Mouse (Mus musculus) kidney, embryonic 14.5 days (tissue): ENCODE measurements at regions not wholly inside any gene's neighbourhood (a gene's known extent, or its start where the extent isn't known, plus 50 kb on each side); places are given as distances from the start of the nearest gene placed in this dataset.
"Not testable (repeated sequence)": the region's sequence is repeated elsewhere in the genome, so short reads cannot be mapped to it uniquely, and the experiment has no call there.

Experiments used
- ATAC-seq: fragments of 200-750 bp; cut with Nextera tagmentation; 2 replicates; pipeline ENCODE4 v1.8.0; 2017; ENCODE audit warnings: moderate number of reproducible peaks, mild to moderate bottlenecking, moderate TSS enrichment, moderate library complexity; ENCODE audit not compliant: low FRiP score, low TSS enrichment
- H3K27ac ChIP-seq: fragments of 300-500 bp; sonication (generic); 2 replicates; pipeline ENCODE4 v1.5.1; 2014; ENCODE audit warnings: low read depth, mild to moderate bottlenecking, low read length, moderate library complexity, mixed read lengths
- H3K27me3 ChIP-seq: fragments of 300-500 bp; sonication (generic); 2 replicates; pipeline ENCODE4 v1.6.1; 2014; ENCODE audit warnings: mild to moderate bottlenecking, low read length; ENCODE audit not compliant: control insufficient read depth, insufficient read depth
- H3K36me3 ChIP-seq: fragments of 300-500 bp; sonication (generic); 2 replicates; pipeline ENCODE4 v1.6.1; 2014; ENCODE audit warnings: low read length, mixed read lengths; ENCODE audit not compliant: control insufficient read depth, insufficient read depth
- H3K4me1 ChIP-seq: fragments of 300-500 bp; sonication (generic); 2 replicates; pipeline ENCODE4 v1.6.1; 2014; ENCODE audit warnings: low read length, mixed read lengths; ENCODE audit not compliant: control insufficient read depth, insufficient read depth
- H3K4me2 ChIP-seq: fragments of 300-500 bp; sonication (generic); replicated peaks from 2 replicates; pipeline ENCODE4 v1.6.1; 2014; ENCODE audit warnings: low read depth, mild to moderate bottlenecking, low read length
- H3K4me3 ChIP-seq: fragments of 300-500 bp; sonication (generic); 2 replicates; pipeline ENCODE4 v1.5.1; 2014; ENCODE audit warnings: mild to moderate bottlenecking, low read length
- H3K9ac ChIP-seq: fragments of 300-500 bp; sonication (generic); 2 replicates; pipeline ENCODE4 v1.6.1; 2014; ENCODE audit warnings: low read depth, mild to moderate bottlenecking, low read length, moderate library complexity
- H3K9me3 ChIP-seq: fragments of 300-500 bp; sonication (generic); 2 replicates; pipeline ENCODE4 v1.6.1; 2016; ENCODE audit warnings: low read length; ENCODE audit not compliant: control insufficient read depth
- WGBS: fragments of 180-500 bp; shearing (Covaris S2); extraction: QIAGEN DNeasy Blood & Tissue Kit; methylation state at CpG from one replicate; pipeline ENCODE4 v1.1.7; 2014; 5-methylcytosine and 5-hydroxymethylcytosine counted together

DNA sequence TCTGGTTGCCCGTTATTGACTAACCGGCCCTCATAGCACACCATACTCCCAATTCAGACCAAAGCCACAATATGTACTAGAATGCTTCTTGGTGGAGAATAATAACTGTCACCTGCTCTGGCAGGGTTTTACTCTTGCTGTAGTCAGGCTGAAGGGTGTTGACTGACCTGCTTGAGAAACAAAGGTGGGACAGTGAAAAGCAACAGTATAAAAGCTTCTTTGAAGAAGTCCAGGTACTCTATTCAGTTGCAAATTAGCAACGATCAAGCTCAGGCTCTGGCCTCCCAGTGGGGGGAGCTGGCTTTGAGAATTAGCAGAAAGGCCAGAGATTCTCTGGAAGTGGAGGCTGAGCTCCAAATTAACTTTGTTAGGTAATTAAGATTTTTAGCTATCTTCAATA lies 112.4 kb upstream of the Tac1 start:
- not testable (repeated sequence) for H3K4me2 ChIP-seq, H3K36me3 ChIP-seq, H3K9ac ChIP-seq, H3K9me3 ChIP-seq, H3K4me1 ChIP-seq, H3K27me3 ChIP-seq, H3K4me3 ChIP-seq, H3K27ac ChIP-seq, ATAC-seq
- WGBS = 68% methylated on average over 3 of the region's 3 CpGs

DNA sequence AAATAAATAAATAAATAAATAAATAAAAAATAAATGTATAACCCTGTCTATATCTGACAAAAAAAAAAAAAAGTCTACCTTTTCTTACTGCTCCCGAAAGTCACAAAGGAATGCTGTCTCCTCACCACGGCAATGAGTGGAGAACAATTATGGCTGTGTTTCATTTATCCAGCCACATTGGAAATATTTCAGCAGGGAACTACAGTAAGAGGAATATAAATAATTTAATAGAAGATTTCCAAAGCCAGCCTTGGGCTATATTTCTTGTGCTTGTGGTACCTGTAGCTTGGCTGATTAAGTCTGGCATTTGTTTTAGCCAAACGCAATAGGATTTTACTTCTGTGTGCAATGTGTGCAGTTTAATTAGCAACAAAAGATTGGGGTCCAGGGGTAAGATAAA lies 98.8 kb upstream of the Tac1 start:
- Histone ChIP-seq H3K27me3 (no peaks in the 10 kb centered on the region), H3K4me1 (no peaks in the 10 kb centered on the region), H3K36me3 (no peaks in the 10 kb centered on the region), H3K9me3 (no peaks in the 10 kb centered on the region), H3K27ac (no peak overlapping the region), H3K4me3 (no peak overlapping the region), H3K9ac (no peak overlapping the region), H3K4me2 (no peak overlapping the region)
- no peak for ATAC-seq
- WGBS = 82% methylated on average over 3 of the region's 3 CpGs

DNA sequence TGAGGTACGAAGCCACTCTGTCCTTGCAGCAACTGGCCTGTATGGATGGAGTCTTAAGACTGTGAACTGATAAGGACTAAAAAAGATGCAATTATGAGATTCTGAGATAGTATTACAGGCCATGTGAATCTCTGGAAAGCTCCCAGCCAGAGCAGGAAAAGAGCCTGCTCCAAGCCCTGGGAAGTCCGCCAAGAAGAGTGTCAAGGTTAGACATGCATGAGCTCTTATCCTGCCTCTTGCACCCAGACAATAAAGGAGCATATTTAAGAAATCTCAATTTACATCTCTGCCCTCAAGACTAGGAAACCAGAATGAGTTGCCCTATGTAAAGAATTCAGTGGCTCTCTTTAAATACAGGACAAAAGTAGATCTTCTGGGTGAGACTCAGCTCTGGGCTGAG lies 90.8 kb upstream of the Tac1 start:
- Histone ChIP-seq H3K4me3 (no peak overlapping the region), H3K9ac (no peak overlapping the region), H3K4me1 (no peaks in the 10 kb centered on the region), H3K36me3 (no peaks in the 10 kb centered on the region), H3K27ac (no peak overlapping the region), H3K4me2 (no peak overlapping the region), H3K9me3 (no peaks in the 10 kb centered on the region), H3K27me3 (no peaks in the 10 kb centered on the region)
- 79% methylated on average over 2 of the region's 2 CpGs for WGBS
- ATAC-seq = no peak

DNA sequence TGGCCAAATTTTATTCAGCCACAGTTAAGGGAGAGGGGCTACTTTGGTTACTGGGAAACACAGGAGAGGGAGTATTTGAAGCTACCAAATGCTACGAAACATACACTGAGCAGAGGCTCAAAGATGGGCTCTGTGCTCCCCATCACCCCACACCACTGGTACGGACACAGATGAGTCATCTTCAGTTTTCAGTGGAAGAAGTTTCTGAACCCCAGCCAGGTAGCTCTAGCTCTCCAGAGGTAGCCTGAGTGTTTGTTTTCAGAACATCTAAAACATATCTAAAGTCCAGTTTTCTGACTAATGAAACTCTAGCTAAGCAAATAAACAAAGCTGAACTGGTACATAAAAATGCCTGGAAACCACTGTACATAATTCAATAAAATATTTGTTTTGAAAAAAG lies 90.3 kb upstream of the Tac1 start:
- 87% methylated on average over 2 of the region's 2 CpGs for WGBS
- H3K9me3 ChIP-seq = no peaks in the 10 kb centered on the region
- no peaks in the 10 kb centered on the region for H3K4me1 ChIP-seq
- H3K4me3 ChIP-seq = no peak overlapping the region
- no peak overlapping the region for H3K9ac ChIP-seq
- no peaks in the 10 kb centered on the region for H3K36me3 ChIP-seq
- ATAC-seq = no peak
- no peak overlapping the region for H3K27ac ChIP-seq
- no peaks in the 10 kb centered on the region for H3K27me3 ChIP-seq
- H3K4me2 ChIP-seq = no peak overlapping the region

- 62% methylated on average over 7 of the region's 7 CpGs for WGBS
- Histone ChIP-seq H3K27ac (no peak overlapping the region), H3K4me2 (no peak overlapping the region), H3K27me3 (no peaks in the 10 kb centered on the region), H3K36me3 (no peaks in the 10 kb centered on the region), H3K4me3 (no peak overlapping the region), H3K9ac (no peak overlapping the region), H3K4me1 (no peaks in the 10 kb centered on the region), H3K9me3 (no peaks in the 10 kb centered on the region)
- no peak for ATAC-seq
Measured at GRCm38 (mm10) chr6:7472366-7473026, 82.2 kb upstream of the Tac1 start.

DNA sequence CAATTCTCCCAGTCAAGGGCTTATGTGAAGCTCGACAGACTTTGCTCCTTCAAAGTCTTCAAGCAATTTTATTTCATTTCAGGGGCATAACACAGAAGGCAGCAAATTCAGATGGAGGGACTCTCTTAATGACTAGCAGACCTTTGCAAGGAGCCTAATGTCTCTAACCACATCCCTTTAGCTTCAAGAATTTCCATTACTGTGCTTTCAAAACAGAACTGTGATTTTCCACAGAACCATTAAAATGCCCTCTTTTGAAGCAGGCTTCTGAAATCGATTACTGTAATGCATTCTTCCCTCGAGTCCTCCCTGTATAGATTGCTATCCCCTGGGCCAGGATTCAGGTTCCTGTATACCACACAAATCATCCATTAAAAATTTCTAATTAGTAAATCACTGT lies 80.9 kb upstream of the Tac1 start:
- Histone ChIP-seq H3K4me3 (no peak overlapping the region), H3K27ac (no peak overlapping the region), H3K27me3 (no peaks in the 10 kb centered on the region), H3K9me3 (no peaks in the 10 kb centered on the region), H3K4me1 (no peaks in the 10 kb centered on the region), H3K4me2 (no peak overlapping the region), H3K9ac (no peak overlapping the region), H3K36me3 (no peaks in the 10 kb centered on the region)
- no peak for ATAC-seq
- WGBS = 70% methylated on average over 3 of the region's 3 CpGs

DNA sequence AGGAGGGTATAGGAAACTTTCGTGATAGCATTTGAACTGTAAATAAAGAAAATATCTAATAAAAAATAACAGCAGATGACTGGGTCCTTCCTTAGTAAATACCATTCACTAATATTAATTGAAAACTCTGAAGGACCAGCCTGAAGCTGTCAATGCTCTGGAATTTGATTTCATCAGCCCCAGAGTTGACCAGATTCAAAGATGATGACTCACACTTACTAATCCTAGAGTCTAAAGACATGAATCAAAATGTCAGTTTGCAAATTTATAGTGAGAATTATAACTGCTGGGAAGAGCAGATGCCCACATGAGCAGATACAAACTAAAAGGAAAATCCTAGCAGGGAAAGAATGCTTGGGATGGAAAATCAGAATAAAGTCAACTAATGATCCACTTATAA lies 77.8 kb upstream of the Tac1 start:
- H3K4me2 ChIP-seq = no peak overlapping the region
- ATAC-seq = no peak
- H3K27me3 ChIP-seq = no peaks in the 10 kb centered on the region
- 85% methylated on average over 1 of the region's 1 CpGs for WGBS
- H3K9ac ChIP-seq = no peak overlapping the region
- no peak overlapping the region for H3K4me3 ChIP-seq
- no peaks in the 10 kb centered on the region for H3K9me3 ChIP-seq
- H3K4me1 ChIP-seq = no peaks in the 10 kb centered on the region
- no peaks in the 10 kb centered on the region for H3K36me3 ChIP-seq
- H3K27ac ChIP-seq = no peak overlapping the region

DNA sequence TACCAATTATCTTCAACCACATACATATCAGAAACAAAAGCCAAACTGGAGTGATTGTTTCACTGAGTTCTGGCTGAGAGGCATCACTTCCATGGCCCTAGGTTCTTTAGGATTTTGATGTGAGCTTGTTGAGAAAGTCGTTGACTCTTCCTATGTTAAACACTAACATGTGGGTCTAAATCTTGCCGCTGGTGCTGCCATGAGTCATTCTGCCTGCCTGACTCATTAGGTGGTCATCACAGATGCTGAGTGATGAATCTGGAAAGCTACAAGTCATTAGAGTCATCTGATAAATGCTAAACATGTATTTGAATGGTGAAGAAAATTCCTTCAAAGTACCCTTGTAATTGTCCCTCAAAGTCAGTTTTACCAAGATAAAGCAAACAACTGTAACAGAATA lies 60.4 kb upstream of the Tac1 start:
- 73% methylated on average over 2 of the region's 2 CpGs for WGBS
- Histone ChIP-seq H3K27me3 (no peaks in the 10 kb centered on the region), H3K27ac (no peak overlapping the region), H3K4me1 (no peaks in the 10 kb centered on the region), H3K36me3 (no peaks in the 10 kb centered on the region), H3K9me3 (no peaks in the 10 kb centered on the region), H3K4me2 (no peak overlapping the region), H3K9ac (no peak overlapping the region), H3K4me3 (no peak overlapping the region)
- ATAC-seq = no peak

DNA sequence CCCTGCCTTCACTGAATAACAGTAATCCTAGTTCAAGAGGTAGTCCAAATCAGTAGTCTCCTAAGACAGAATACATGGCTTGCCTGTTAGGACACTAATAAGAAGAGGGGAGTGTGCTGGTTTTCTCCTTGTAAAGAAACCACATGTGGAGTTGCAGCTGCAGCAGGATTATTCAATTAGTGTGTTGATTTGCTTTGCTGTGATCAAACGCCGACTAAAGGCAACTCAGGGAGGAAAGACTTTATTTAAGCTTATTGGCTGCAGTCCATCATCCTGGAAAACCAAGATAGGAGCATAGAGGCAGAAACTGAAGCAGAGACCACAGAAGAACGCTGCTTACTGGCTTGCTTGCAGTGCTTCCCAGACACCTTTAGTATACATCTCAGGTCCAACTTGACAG lies 57.9 kb upstream of the Tac1 start:
- no peak overlapping the region for H3K4me3 ChIP-seq
- H3K4me2 ChIP-seq = no peak overlapping the region
- WGBS = 65% methylated on average over 3 of the region's 3 CpGs
- H3K9me3 ChIP-seq = no peaks in the 10 kb centered on the region
- no peaks in the 10 kb centered on the region for H3K36me3 ChIP-seq
- no peaks in the 10 kb centered on the region for H3K27me3 ChIP-seq
- no peaks in the 10 kb centered on the region for H3K4me1 ChIP-seq
- H3K9ac ChIP-seq = no peak overlapping the region
- ATAC-seq = no peak
- H3K27ac ChIP-seq = no peak overlapping the region
